Mouse (Mus musculus) cerebellum, adult 2 months (tissue): ENCODE data around the gene Cpox. TPM values are rescaled to one million over a fixed set of nuclear protein-coding genes. Genes with fewer than 3 reads are reported as not detected.

Experiments used
- DNase-seq, 2 experiments: peaks; one replicate each; pipeline ENCODE4 v3.0.0; 2021
- H3K27ac ChIP-seq: fragments of 200-500 bp; 2 replicates; pipeline ENCODE4 v1.5.1; 2012; ENCODE audit warnings: low read length, control low read depth, inconsistent platforms; ENCODE audit not compliant: insufficient read depth
- H3K27me3 ChIP-seq: fragments of 200-500 bp; 2 replicates; pipeline ENCODE4 v1.6.1; 2012; ENCODE audit warnings: inconsistent platforms, mild to moderate bottlenecking, low read length, moderate library complexity; ENCODE audit not compliant: control insufficient read depth, insufficient read depth
- H3K4me1 ChIP-seq: fragments of 200-500 bp; 2 replicates; pipeline ENCODE4 v1.6.1; 2011; ENCODE audit warnings: low read length; ENCODE audit not compliant: control insufficient read depth, insufficient read depth
- H3K4me3 ChIP-seq: fragments of 200-500 bp; replicated peaks from 2 replicates; pipeline ENCODE3; 2011; ENCODE audit warnings: mild to moderate bottlenecking, low read depth, low read length, control low read depth; ENCODE audit not compliant: insufficient read depth
- CTCF ChIP-seq: fragments of 200-500 bp; IDR thresholded peaks from 2 replicates; pipeline ENCODE4 v1.5.1; 2011; ENCODE audit warnings: low read depth, mild to moderate bottlenecking, control low read depth, low read length, moderate library complexity, borderline replicate concordance; ENCODE audit not compliant: insufficient read depth
- POLR2A ChIP-seq: fragments of 200-500 bp; IDR thresholded peaks from 2 replicates; pipeline ENCODE4 v1.6.1; 2011; ENCODE audit warnings: low read length, control low read depth, borderline replicate concordance; ENCODE audit not compliant: insufficient read depth
- WGBS: fragments of 180-500 bp; shearing (Covaris S2); methylation state at CpG from one replicate; pipeline ENCODE4 v1.1.7; 2018; 5-methylcytosine and 5-hydroxymethylcytosine counted together
- polyA plus RNA-seq: library from polyadenylated mRNA; depleted of rRNA; stranded (reverse); fragments of >200 nt; gene quantifications from 2 replicates; pipeline ENCODE4 v1.2.3, GENCODE M21; 2012

Gene Cpox
- polyA plus RNA-seq, 1 experiment, result 44.4 TPM

DNA sequence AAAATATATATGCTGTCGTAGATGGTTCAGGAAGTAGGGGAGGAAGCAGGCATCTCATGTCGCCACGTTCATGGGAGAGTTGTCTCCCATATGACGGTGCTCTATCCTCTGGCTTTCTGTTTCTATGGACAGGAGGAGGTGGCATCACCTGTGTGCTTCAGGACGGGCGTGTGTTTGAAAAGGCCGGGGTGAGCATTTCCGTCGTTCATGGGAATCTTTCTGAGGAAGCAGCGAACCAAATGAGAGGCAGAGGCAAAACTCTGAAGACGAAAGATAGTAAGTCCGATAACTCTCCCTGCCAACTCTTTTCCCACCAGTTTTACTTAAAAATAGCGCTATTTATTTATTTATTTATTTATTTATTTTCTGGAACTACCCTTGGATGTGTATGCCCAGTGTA is 2.3 kb downstream of the Cpox start:
- no peak for TF ChIP-seq CTCF
- TF ChIP-seq POLR2A, result no peak
- Histone ChIP-seq H3K4me3 (no peak overlapping the region), H3K27ac (no peak overlapping the region), H3K27me3 (no peaks in the 10 kb centered on the region), H3K4me1 (no peaks in the 10 kb centered on the region)
- no peak for DNase-seq
- 95% methylated on average over 13 of the region's 13 CpGs for WGBS

DNA sequence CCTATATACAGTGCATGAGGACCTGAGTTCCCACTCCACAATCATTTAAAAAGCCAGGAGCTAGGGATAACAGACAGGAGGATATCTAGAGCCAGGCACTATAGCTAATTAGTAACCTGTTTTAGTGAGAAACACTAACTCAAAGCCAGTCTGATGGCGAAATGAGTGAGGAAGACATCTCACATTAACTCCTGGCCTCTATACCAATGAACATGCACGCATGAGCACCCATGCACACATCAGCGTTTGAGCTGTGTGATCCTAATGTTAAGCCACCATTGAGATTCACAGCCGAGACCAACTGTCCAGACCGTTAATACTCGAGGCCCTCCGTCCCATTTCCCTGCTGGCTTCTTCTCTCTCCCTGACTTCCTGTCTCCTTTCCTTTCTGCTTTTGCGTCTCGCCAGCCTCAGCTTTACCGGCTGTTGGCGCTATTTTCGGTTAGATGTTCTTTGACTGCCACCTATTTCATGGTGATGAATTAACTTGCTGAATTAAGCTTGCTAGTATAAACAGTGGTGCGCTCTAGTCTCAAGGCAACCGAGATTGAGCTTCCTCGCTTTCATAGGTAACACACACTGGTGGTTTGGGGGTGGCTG is 3.8 kb downstream of the Cpox start:
- no peak overlapping the region for H3K27ac ChIP-seq
- 94% methylated on average over 15 of the region's 15 CpGs for WGBS
- TF ChIP-seq CTCF (no peak), POLR2A (no peak)
- no peaks in the 10 kb centered on the region for H3K27me3 ChIP-seq
- H3K4me1 ChIP-seq, result no peaks in the 10 kb centered on the region
- H3K4me3 ChIP-seq, result no peak overlapping the region
- no peak for DNase-seq

DNA sequence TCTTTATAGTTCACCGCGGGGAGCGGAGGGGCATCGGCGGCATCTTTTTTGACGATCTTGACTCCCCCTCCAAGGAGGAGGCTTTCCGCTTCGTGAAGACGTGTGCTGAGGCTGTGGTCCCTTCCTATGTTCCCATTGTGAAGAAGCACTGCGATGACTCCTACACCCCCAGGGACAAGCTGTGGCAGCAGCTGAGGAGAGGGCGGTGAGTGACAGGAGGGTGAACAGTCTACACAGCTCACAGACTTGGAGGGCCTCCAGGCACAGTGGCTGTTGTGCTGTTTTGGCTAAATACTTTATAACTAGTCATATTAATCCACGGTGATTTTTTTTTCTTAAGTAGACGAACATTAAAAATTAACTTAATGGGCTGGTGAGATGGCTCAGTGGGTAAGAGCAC is 5.2 kb downstream of the Cpox start:
- H3K27me3 ChIP-seq, result no peaks in the 10 kb centered on the region
- H3K4me3 ChIP-seq, result no peak overlapping the region
- no peaks in the 10 kb centered on the region for H3K4me1 ChIP-seq
- 77% methylated on average over 13 of the region's 13 CpGs for WGBS
- no peak for TF ChIP-seq CTCF
- no peak for TF ChIP-seq POLR2A
- DNase-seq, result no peak
- no peak overlapping the region for H3K27ac ChIP-seq

DNA sequence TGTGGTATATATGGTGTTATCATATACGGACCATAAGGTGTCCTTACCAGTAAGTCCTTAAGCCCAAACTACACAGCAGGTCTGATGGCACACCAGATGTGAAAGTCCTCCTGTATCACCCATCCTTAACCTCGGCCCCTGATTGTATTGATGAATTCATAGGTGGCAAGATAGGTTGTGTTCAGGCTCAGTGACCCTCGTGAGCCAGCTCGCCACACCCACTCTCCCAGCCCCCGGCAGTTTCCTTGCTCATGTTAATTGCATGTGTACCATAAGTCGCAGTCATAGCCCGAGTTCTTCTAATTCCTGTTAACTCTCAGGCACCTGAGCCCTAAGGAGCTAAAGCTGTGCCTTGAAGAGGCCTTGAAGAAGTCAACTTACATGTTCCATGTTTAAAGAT is 6.1 kb downstream of the Cpox start:
- no peak for DNase-seq
- no peak overlapping the region for H3K4me3 ChIP-seq
- no peak for TF ChIP-seq POLR2A
- no peak for TF ChIP-seq CTCF
- no peaks in the 10 kb centered on the region for H3K4me1 ChIP-seq
- H3K27ac ChIP-seq, result no peak overlapping the region
- no peaks in the 10 kb centered on the region for H3K27me3 ChIP-seq
- WGBS, result 89% methylated on average over 7 of the region's 7 CpGs

DNA sequence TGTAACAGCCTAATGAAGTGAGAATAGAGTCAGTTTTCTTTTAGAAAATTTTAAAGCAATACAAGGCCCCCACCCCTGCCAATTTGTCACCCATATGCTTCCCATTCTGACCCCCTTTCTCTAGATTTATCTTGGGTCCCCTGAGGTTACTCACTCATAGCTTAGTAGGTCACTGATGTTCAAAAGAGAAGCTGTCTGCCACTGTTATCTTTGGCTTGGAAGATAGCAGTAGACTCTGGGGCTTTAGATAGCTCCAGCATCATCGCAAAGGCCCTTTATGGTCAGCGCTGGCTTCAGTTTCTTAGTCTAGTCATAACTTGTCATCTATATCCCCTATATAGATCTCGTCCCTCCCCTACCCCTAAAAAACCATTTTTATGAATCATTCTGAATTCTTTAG is 6.5 kb downstream of the Cpox start:
- Histone ChIP-seq H3K27ac (no peak overlapping the region), H3K27me3 (no peaks in the 10 kb centered on the region), H3K4me1 (no peaks in the 10 kb centered on the region), H3K4me3 (no peak overlapping the region)
- TF ChIP-seq CTCF (no peak), POLR2A (no peak)
- 96% methylated on average over 3 of the region's 3 CpGs for WGBS
- DNase-seq, result no peak

DNA sequence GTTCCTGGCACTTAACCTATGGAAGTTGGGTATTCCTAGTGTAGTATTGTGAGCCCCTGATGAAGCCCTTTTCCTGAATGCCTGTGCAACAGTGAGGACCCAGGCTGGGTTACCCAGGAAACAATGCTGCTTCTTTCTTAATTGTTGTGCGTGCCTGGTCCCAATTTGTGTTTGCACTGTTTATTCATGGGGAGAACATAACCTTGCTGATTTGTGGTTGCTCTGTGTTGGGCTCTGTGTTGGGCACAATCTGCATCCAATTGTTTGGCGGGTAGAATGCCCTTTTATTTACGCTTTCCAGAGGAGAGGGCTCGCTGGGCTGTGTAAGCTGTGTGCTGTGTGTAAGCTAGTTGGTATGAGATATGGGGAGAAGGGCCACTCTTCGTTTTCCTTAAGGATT is 7.4 kb downstream of the Cpox start:
- no peaks in the 10 kb centered on the region for H3K27me3 ChIP-seq
- H3K27ac ChIP-seq, result no peak overlapping the region; the same call in 1 of the 2 replicates
- WGBS, result 79% methylated on average over 5 of the region's 5 CpGs
- no peak for TF ChIP-seq CTCF
- H3K4me3 ChIP-seq, result no peak overlapping the region
- DNase-seq, result no peak
- H3K4me1 ChIP-seq, result no peaks in the 10 kb centered on the region

DNA sequence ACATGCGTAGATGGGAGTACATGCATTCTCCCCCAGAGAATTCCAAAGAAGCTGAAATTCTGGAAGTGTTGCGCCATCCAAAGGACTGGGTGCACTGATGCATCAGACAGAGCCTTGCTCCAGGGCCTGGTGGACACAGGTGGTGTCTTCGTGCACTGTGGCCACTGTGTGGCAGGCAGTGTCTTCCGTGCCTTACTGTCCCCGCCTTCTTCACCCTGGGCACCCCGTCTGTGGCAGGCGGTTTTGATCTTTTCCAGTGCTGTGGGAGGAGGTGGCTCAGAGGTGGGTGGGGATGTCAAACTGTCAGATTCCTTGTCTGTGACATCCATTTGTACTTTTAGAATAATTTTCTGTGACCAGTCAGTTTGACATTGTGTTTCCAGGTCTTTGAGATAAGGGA is 8.6 kb downstream of the Cpox start:
- H3K27me3 ChIP-seq, result no peaks in the 10 kb centered on the region
- no peak overlapping the region for H3K4me3 ChIP-seq
- H3K4me1 ChIP-seq, result no peaks in the 10 kb centered on the region
- 54% methylated on average over 7 of the region's 7 CpGs for WGBS
- no peak overlapping the region for H3K27ac ChIP-seq
- DNase-seq, result no peak
- TF ChIP-seq POLR2A, result no peak
- TF ChIP-seq CTCF, result no peak

DNA sequence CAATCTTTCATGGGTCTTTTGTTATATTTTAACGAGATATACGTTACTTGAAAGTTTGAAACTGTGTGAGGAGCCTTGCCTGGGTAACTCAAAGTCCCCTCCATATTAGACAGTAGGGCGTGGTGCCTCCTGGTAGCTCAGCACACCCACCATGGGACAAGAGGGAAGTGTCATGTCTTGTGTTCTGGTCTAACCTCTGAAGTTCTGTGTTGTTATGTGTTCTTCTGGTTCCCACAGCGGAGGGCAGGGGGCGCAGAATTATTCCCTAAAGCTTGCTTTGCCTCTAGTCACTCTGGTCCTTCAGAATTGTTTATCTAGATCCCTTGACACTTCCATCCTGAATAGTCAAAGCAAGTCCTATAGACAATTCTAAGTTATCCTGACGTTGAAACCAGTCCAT is 12.0 kb downstream of the Cpox start:
- TF ChIP-seq POLR2A (no peak), CTCF (no peak)
- H3K4me1 ChIP-seq, result no peaks in the 10 kb centered on the region
- no peak overlapping the region for H3K4me3 ChIP-seq
- H3K27ac ChIP-seq, result no peak overlapping the region
- no peaks in the 10 kb centered on the region for H3K27me3 ChIP-seq
- 94% methylated on average over 6 of the region's 6 CpGs for WGBS
- no peak for DNase-seq
